Mouse (Mus musculus) layer of hippocampus, adult 2 months (tissue): ENCODE measurements around the gene Selenon. TPM values are rescaled to one million over a fixed set of nuclear protein-coding genes. Genes with fewer than 3 reads are reported as not detected.
A peak's percentile ranks its signal among the peaks of the same experiment; 100 is the strongest.

ENCODE experiments used
- DNase-seq, 2 experiments: peaks; one replicate each; pipeline ENCODE4 v3.0.0; 2022; ENCODE audit warnings: low spot score in 2 of 2
- H3K27ac ChIP-seq: fragments of 200-600 bp; 2 replicates; pipeline ENCODE4 v1.8.1; 2022
- H3K4me3 ChIP-seq: fragments of 200-600 bp; 2 replicates; pipeline ENCODE4 v1.8.1; 2022; ENCODE audit warnings: mild to moderate bottlenecking
- CTCF ChIP-seq: fragments of 200-600 bp; conservative IDR thresholded peaks from 2 replicates; pipeline ENCODE4 v1.8.1; 2022; ENCODE audit warnings: antibody characterized with exemption, mild to moderate bottlenecking, moderate library complexity
- total RNA-seq, 2 experiments: library from RNA; stranded (reverse); gene quantifications; 2 replicates each; pipeline ENCODE4 v1.2.3; 2021

The Selenon gene
- total RNA-seq, 2 experiments from 2014 or later = 17.3 to 19.7 TPM

GRCm38 (mm10) chr4:134587636-134588197, 35.8 kb upstream of the Selenon start:
- Histone ChIP-seq H3K4me3 (no peak overlapping the region), H3K27ac (no peak overlapping the region)
- no peak for DNase-seq
- no peak for TF ChIP-seq CTCF

DNA sequence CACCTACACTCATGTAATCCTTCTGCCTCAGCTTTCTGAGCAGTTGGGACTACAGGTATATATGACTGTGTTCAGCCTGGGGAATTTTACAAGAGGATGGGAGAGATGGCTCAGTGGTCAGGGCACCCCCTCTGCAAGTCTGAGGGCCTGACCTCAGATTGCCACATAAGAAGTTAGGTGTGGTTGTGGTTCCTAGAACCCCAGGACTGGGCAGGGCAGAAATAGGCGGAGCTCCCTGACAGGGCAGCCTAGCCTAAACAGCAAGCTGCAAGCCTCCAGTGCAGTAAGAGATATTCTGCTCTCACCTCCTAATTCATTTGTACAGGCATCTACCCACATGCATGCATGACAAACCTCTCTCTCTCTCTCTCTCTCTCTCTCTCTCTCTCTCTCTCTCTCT, 34.7 kb upstream of the Selenon start:
- no peak for DNase-seq
- TF ChIP-seq CTCF = no peak
- no peak overlapping the region for H3K4me3 ChIP-seq
- H3K27ac ChIP-seq = no peak overlapping the region

- Histone ChIP-seq H3K4me3 (no peak overlapping the region), H3K27ac (no peak overlapping the region)
- DNase-seq = no peak
- TF ChIP-seq CTCF = no peak
Observed at GRCm38 (mm10) chr4:134586126-134586525, 34.2 kb upstream of the Selenon start.

DNA sequence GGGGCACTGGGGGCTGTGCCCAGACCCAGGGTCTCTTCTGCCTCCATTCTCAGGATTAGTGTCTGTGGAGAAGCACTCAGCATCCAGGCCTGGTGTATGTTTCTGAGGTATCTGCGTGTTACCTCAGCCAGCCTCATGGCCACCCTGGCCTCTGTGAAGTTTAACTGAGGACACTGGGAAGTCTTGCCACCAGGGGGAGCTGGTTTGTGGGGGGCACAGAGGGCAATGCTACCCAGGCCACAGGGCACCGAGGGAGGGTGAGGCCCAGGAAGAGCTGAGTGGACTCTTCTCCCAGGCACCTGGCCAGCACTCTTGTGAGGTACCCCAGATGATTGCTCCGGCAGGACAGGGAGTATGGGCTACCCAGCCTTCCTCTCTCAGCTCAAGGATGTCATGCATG, 31.5 kb upstream of the Selenon start:
- Histone ChIP-seq H3K27ac (no peak overlapping the region), H3K4me3 (no peak overlapping the region)
- peak; percentile 71 for TF ChIP-seq CTCF
- no peak for DNase-seq

GRCm38 (mm10) chr4:134581365-134581764, 29.4 kb upstream of the Selenon start:
- H3K4me3 ChIP-seq = no peak overlapping the region
- peak overlapping the region; percentile 89 for H3K27ac ChIP-seq
- DNase-seq = no peak
- no peak for TF ChIP-seq CTCF

DNA sequence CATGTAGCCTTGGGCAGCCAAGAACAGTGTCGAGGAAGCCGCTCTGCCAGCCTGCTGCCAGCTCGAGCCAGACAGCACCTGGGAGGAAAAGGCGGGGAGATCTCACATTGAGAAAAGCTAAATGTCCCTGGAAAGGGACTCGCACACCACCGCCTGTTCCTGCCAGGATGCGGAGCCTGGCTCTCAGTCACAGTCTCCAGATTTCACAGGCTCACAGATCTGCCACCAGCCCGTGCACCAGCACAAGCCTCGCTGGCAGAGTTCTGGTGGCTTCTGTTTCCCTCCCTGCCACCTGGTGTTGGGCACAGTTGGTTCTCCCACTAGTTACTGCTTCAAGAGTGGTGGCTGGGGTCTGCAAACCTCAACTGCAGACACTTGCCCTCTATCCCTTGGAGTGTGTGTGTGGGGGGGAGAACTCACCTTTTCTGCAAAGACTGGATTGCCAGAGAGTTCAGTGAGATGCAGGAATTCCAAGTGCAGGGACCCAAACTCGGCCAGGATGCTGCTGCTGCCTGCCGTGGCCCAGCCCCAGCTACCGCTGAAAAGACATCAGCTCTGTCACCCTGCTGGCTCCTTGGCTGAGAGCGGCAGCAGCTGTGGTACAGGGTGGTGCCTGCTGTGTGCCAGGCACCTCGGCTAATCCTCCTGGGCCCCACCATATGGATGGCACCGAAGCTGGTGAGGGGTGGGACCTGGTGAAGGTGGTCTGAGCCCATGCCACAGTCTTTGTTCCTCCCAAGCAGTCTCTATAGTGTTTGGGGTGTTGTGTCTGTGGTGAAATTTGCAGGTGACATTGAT, 28.6 kb upstream of the Selenon start:
- 0 out of 2 replicates have a peak, but pooled peaks have one; percentile 7 for TF ChIP-seq CTCF
- DNase-seq = peak; percentile 88 to 90
- H3K27ac ChIP-seq = peak overlapping the region; percentile 89
- no peak overlapping the region for H3K4me3 ChIP-seq

DNA sequence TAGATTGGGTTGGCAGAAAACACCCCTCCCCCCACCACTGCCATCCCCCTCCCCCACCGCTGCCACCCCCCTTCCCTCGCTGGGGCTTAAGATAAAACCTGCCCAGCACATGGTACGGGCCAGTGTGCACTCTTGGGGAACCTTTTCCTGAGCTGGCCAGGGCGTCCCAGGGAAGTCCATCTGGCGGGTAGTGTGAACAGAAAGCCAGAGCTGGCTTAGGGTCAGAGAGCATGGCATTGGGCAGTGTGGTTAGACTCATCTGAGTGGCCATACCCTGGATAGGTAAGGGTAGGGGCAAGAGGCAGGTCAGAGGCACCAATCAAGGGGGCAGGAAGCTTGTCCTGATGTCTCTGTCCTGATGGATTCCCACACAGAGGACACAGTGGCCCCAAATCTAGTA, 27.7 kb upstream of the Selenon start:
- TF ChIP-seq CTCF = no peak
- DNase-seq = no peak
- Histone ChIP-seq H3K27ac (peak overlapping the region; percentile 89), H3K4me3 (no peak overlapping the region)

DNA sequence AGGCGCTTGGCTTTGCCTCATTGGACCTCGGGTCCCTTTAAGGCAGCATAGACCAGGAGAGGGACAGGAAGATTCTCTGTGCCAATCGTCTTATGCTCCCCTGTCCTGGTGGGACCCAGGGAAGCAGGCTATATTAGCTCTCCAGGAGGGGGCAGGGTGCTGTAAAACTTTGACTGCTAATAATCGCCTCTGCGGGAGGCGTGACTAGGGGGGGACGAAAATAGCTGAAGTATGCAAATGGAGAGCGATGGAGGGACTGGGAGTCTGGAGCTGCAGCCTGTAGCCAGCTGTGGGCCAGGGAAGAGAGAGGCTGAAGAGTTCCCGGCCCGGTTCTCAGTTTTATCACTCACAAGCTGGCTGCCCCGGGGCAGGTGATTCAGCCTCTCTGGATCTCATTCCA, 27.2 kb upstream of the Selenon start:
- no peak overlapping the region for H3K4me3 ChIP-seq
- peak overlapping the region; percentile 15 for H3K27ac ChIP-seq
- peak; percentile 51 for TF ChIP-seq CTCF
- no peak for DNase-seq

GRCm38 (mm10) chr4:134578407-134578806, 26.4 kb upstream of the Selenon start:
- TF ChIP-seq CTCF = no peak
- peak; percentile 40 to 47 for DNase-seq
- Histone ChIP-seq H3K27ac (peak overlapping the region; percentile 15; the same call in 1 of the 2 replicates), H3K4me3 (no peak overlapping the region)

GRCm38 (mm10) chr4:134577281-134577680, 25.3 kb upstream of the Selenon start:
- no peak for TF ChIP-seq CTCF
- no peak overlapping the region for H3K4me3 ChIP-seq
- H3K27ac ChIP-seq = no peak overlapping the region
- DNase-seq = no peak

- DNase-seq = no peak
- Histone ChIP-seq H3K27ac (no peak overlapping the region), H3K4me3 (no peak overlapping the region)
- no peak for TF ChIP-seq CTCF
Observed at GRCm38 (mm10) chr4:134575486-134575885, 23.5 kb upstream of the Selenon start.

DNA sequence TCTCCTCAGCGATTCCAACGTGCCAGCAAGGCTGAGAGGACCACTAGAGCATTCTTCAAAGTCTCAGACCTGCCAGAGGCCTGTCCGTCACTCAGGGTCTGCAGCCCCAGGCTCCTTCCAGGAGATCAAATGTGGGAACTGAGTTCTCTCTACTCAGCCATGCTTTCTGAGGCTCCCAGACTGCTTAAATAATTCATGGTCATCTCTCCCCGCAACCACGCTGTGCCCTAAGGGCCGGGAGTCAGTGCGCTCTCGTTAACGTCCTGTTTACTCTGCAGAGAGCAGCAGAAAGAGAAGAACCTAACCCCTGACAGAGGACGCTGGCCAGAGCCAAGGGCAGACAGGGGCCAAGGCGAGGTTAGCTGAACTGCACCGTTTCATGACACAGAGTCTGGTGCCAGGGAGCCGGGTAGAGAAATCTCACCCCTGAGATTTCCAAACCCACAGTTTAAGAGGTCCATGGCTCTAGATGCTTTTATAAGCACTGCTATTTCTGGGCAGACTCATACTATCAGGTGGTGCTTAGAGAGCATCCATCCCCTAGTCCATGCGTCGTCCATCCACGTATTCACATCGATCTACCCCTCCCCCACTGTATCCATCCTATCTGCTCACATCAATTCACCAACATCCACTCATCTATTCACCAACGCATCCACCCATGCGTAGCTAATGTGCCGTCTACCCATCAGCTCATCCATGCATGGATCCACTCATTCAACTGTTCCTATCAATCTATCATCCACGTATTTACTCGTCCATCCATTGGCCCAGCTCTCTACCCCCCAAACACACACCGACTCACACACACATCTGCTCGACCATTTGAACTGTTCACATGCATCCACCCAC, 20.7 kb upstream of the Selenon start:
- Histone ChIP-seq H3K27ac (no peak overlapping the region), H3K4me3 (no peak overlapping the region)
- TF ChIP-seq CTCF = no peak
- no peak for DNase-seq
